Mouse (Mus musculus): ENCODE measurements around the gene Ncapg.
"Not testable (repeated sequence)": the region's sequence is repeated elsewhere in the genome, so short reads cannot be mapped to it uniquely, and the experiment has no call there.

The Ncapg gene

GRCm38 (mm10) chr5:45669598-45670279 lies at the start of gene Ncapg:
Ncapg (plus strand) TSS chr5:45669919.
- peak; percentile 96 to 98 for DNase-seq (ENCODE audit: low spot score in 2 of 2)

GRCm38 (mm10) chr5:45621511-45621910 lies 48.2 kb upstream of the Ncapg start:
- no peak for DNase-seq (ENCODE audit: low spot score in 2 of 2)

- no peak for DNase-seq (ENCODE audit: low spot score in 2 of 2)
These were observed 41.9 kb upstream of the Ncapg start for GRCm38 (mm10) chr5:45627771-45628170.

- DNase-seq (ENCODE audit: low spot score in 2 of 2), result no peak
These were observed 40.2 kb upstream of the Ncapg start for GRCm38 (mm10) chr5:45629470-45629869.

GRCm38 (mm10) chr5:45638378-45638777 lies 31.3 kb upstream of the Ncapg start:
- DNase-seq (ENCODE audit: low spot score in 2 of 2), result no peak

GRCm38 (mm10) chr5:45638806-45639714 lies 30.7 kb upstream of the Ncapg start, which contains the start of gene Fam184b:
Fam184b (minus strand) TSS chr5:45639614.
- DNase-seq (ENCODE audit: low spot score in 2 of 2), result no peak

- no peak for DNase-seq (ENCODE audit: low spot score in 2 of 2)
These were observed 30.0 kb upstream of the Ncapg start for GRCm38 (mm10) chr5:45639715-45640092.

- DNase-seq (ENCODE audit: low spot score in 2 of 2), result no peak
These were observed 18.6 kb upstream of the Ncapg start for GRCm38 (mm10) chr5:45651026-45651703.

- not testable (repeated sequence) for DNase-seq (ENCODE audit: low spot score in 2 of 2)
These were observed 11.3 kb upstream of the Ncapg start for GRCm38 (mm10) chr5:45658406-45658805.

- DNase-seq (ENCODE audit: low spot score in 2 of 2), result no peak
These were observed 1.4 kb upstream of the Ncapg start for GRCm38 (mm10) chr5:45668324-45668723.

GRCm38 (mm10) chr5:45668831-45669230 lies 888 bp upstream of the Ncapg start:
- DNase-seq (ENCODE audit: low spot score in 2 of 2), result no peak

GRCm38 (mm10) chr5:45669234-45669597 lies 503 bp upstream of the Ncapg start:
- peak in 1 of 2 experiments; percentile 4 for DNase-seq (ENCODE audit: low spot score in 2 of 2)

GRCm38 (mm10) chr5:45670280-45670670 lies 556 bp downstream of the Ncapg start:
- DNase-seq (ENCODE audit: low spot score in 2 of 2), result no peak

- no peak for DNase-seq (ENCODE audit: low spot score in 2 of 2)
These were observed 1.3 kb downstream of the Ncapg start for GRCm38 (mm10) chr5:45670894-45671494.

- no peak for DNase-seq (ENCODE audit: low spot score in 2 of 2)
These were observed 5.3 kb downstream of the Ncapg start for GRCm38 (mm10) chr5:45675032-45675431.

- DNase-seq (ENCODE audit: low spot score in 2 of 2), result no peak
These were observed 7.9 kb downstream of the Ncapg start for GRCm38 (mm10) chr5:45677639-45678038.

GRCm38 (mm10) chr5:45679955-45680354 lies 10.2 kb downstream of the Ncapg start:
- DNase-seq (ENCODE audit: low spot score in 2 of 2), result no peak

- DNase-seq (ENCODE audit: low spot score in 2 of 2), result no peak
These were observed 13.7 kb downstream of the Ncapg start for GRCm38 (mm10) chr5:45683388-45683787.

- no peak for DNase-seq (ENCODE audit: low spot score in 2 of 2)
These were observed 15.5 kb downstream of the Ncapg start for GRCm38 (mm10) chr5:45685243-45685642.

- DNase-seq (ENCODE audit: low spot score in 2 of 2), result no peak
These were observed 16.5 kb downstream of the Ncapg start for GRCm38 (mm10) chr5:45686223-45686622.

GRCm38 (mm10) chr5:45689152-45689551 lies 19.4 kb downstream of the Ncapg start:
- DNase-seq (ENCODE audit: low spot score in 2 of 2), result no peak

- no peak for DNase-seq (ENCODE audit: low spot score in 2 of 2)
These were observed 21.1 kb downstream of the Ncapg start for GRCm38 (mm10) chr5:45690802-45691201.
